Mouse (Mus musculus): ENCODE measurements at regions not wholly inside any gene's neighbourhood (a gene's known extent, or its start where the extent isn't known, plus 50 kb on each side); places are given as distances from the start of the nearest gene placed in this dataset.
"Not testable (repeated sequence)": the region's sequence is repeated elsewhere in the genome, so short reads cannot be mapped to it uniquely, and the experiment has no call there.

DNA sequence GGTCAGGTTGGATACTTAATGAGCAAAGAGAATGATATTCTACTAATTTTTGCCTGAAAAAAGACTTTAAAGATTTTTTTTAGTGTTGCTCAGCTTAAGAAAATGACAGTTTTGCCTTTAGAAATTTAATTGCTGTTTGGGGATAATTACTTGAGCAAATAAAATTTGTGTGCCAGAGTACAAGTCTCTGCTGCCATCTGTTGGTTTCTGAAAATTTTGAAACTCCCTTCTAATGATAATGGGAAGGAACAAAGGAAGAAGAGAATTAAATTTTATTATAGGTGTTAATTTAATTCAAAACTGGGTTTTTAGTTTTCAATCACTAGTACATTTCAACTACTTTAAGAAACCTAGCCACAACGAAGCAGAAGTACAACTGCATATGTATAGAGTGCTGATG lies 94.1 kb downstream of the Gm17521 start:
- Histone ChIP-seq H3K36me3 (no peaks in the 10 kb centered on the region), H3K27me3 (ENCODE audit: low read depth, poor library complexity, severe bottlenecking) (no peaks in the 10 kb centered on the region), H3K9me3 (replicated peaks) (no peaks in the 10 kb centered on the region), H3K4me1 (no peaks in the 10 kb centered on the region), H3K27ac (no peak overlapping the region), H3K4me3 (no peak overlapping the region)
- 44% methylated on average over 1 of the region's 1 CpGs for WGBS
- DNase-seq (ENCODE audit: low spot score): no peak

DNA sequence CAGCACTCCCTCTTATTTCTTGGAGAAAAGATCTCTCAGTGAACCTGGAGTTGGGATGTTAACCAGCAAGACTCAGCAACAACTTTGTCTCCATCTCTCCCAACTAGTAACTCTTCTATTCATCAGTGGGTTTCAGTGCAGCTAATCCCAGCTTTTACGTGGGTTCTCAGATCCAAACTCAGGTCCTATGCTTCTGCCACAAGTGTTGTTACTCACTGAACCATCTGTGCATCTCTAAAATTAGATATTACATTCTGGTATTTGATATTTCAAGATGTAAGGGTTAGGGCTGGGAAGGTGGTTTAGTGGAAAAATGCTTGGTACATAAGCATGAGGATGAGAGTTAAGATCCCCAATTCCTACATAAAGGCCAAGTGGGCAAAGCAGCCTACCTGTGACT lies 136.8 kb downstream of the Gm17521 start:
- no peak overlapping the region for H3K4me3 ChIP-seq
- no peaks in the 10 kb centered on the region for H3K9me3 ChIP-seq (replicated peaks)
- no peak overlapping the region for H3K27ac ChIP-seq
- no peaks in the 10 kb centered on the region for H3K27me3 ChIP-seq (ENCODE audit: low read depth, poor library complexity, severe bottlenecking)
- WGBS: 85% methylated on average over 1 of the region's 1 CpGs
- no peak for DNase-seq (ENCODE audit: low spot score)
- H3K36me3 ChIP-seq: no peaks in the 10 kb centered on the region
- no peaks in the 10 kb centered on the region for H3K4me1 ChIP-seq

DNA sequence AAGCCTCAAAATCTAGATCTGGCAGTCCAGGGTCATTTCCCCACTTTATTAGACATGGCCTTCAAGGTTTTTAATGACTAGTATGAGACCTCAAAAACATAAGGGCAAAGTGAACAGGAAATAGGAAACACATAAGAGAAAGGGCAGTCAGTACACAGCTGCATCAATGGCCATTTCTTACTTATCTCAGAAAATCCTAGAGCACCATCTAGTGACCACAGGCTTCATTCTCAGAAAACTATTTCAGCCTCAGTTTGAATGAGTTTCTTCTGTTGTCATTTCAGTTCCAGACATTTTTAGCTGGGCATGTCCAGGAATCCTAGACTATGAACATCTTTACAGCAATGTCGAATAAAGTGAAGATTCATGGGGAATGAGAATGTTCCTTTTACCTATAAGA lies 175.0 kb downstream of the Gm17521 start:
- DNase-seq (ENCODE audit: low spot score): no peak
- no peaks in the 10 kb centered on the region for H3K9me3 ChIP-seq (replicated peaks)
- WGBS: 52% methylated on average over 1 of the region's 1 CpGs
- no peaks in the 10 kb centered on the region for H3K27me3 ChIP-seq (ENCODE audit: low read depth, poor library complexity, severe bottlenecking)
- H3K27ac ChIP-seq: no peak overlapping the region
- no peak overlapping the region for H3K4me3 ChIP-seq
- no peaks in the 10 kb centered on the region for H3K36me3 ChIP-seq
- H3K4me1 ChIP-seq: no peaks in the 10 kb centered on the region

DNA sequence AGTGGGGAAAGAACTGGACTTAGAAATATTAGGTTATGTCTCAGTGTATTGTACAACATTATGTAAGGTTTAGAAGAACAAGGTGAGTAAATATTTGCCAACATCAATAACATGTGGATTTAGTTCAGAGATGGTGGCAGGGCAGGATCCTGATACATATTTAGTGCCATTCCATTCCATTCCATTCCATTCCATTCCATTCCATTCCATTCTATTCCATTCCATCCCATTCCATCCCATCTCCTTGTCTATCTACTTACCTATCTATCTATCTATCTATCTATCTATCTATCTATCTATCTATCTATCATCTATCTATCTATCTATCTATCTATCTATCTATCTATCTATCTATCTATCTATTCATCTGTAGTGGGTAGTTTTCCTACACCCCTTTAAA lies 198.2 kb downstream of the Gm17521 start:
- H3K27me3 ChIP-seq (ENCODE audit: low read depth, poor library complexity, severe bottlenecking); DNase-seq (ENCODE audit: low spot score); H3K27ac ChIP-seq; H3K4me1 ChIP-seq; H3K9me3 ChIP-seq (replicated peaks); H3K4me3 ChIP-seq; H3K36me3 ChIP-seq: not testable (repeated sequence)

DNA sequence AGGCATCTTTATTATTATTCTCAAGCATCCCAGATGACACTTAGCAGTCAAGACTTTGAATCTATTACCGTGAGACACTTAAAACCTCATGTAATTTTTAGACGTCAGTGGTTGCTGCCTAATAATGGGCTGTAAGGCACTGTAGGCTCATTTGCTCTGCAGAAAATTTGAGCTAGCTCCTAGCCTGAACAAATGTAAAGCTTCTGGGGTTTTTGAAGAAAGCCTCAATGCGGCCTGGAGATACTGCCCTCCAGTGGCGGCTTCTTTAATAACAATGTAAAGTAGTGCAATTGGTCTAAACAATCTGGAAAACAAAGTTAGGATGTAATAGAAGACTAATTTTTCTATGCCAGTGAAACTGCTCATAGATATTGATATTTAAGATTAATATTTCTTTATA lies 203.4 kb downstream of the Gm17521 start:
- no peaks in the 10 kb centered on the region for H3K4me1 ChIP-seq
- peak; percentile 31 for DNase-seq (ENCODE audit: low spot score)
- no peaks in the 10 kb centered on the region for H3K27me3 ChIP-seq (ENCODE audit: low read depth, poor library complexity, severe bottlenecking)
- H3K36me3 ChIP-seq: no peaks in the 10 kb centered on the region
- WGBS: 16% methylated on average over 4 of the region's 4 CpGs
- H3K9me3 ChIP-seq (replicated peaks): no peaks in the 10 kb centered on the region
- H3K4me3 ChIP-seq: no peak overlapping the region
- no peak overlapping the region for H3K27ac ChIP-seq

All from limb, embryonic 10.5 days (tissue).